Mouse (Mus musculus): ENCODE measurements around the gene Prr14.
"Not testable (repeated sequence)": the region's sequence is repeated elsewhere in the genome, so short reads cannot be mapped to it uniquely, and the experiment has no call there.

The Prr14 gene

DNA sequence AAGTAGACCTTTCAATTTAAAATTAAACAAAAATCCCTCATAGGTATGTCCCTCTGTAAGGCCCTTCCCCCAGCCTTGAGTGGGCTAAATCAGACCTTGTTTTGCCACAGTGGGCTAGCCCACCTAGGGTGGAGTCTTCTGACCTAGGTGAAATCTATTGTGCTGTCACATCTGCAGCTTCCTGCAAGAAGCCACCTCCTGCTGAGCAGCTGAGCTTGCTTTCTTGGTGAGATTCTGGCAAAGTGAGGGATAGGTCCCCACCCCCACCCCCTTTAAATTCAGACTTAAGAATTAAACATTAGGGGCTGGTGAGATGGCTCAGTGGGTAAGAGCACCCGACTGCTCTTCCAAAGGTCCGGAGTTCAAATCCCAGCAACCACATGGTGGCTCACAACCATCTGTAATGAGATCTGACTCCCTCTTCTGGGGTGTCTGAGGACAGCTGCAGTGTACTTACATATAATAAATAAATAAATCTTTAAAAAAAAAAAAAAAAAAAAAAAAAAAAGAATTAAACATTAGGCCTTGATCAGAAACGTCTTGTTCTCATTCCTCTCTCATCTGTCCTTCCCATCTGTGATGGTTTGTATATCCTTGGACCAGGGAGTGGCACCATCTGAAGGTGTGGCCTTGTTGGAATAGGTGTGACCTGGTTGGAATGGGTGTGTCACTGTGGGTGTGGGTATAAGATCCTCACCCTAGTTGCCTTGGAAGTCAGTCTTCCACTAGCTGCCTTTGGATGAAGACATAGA is 864 bp upstream of the Prr14 start:
- not testable (repeated sequence) for H3K36me3 ChIP-seq (ENCODE audit: control insufficient read depth, insufficient read depth, low read length, poor library complexity, severe bottlenecking); H3K27me3 ChIP-seq (ENCODE audit: control insufficient read depth, insufficient read depth, low read length, poor library complexity, severe bottlenecking); DNase-seq (ENCODE audit: low read depth, low spot score)

DNA sequence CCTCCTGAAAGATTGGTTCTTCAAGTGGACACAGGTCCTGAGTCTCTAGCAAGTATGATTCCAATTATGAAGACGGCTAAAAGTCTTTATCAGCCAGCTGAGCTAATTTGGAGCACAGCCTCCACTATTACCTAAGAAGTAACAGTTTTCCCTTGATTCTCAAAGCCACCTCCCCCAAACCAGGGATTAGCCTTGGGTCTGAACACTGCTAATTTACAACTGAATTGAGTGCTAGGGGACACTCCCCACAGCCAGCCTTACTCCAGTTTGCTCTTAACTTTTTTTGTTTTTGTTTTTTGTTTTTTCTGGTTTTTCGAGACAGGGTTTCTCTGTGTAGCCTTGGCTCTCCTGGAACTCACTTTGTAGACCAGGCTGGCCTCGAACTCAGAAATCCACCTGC is 5.8 kb downstream of the Prr14 start:
- no peak for DNase-seq (ENCODE audit: low read depth, low spot score)
- H3K36me3 ChIP-seq (ENCODE audit: control insufficient read depth, insufficient read depth, low read length, poor library complexity, severe bottlenecking) = peaks cover 1% of the 10 kb centered on the region; the same call in 1 of the 2 replicates
- H3K27me3 ChIP-seq (ENCODE audit: control insufficient read depth, insufficient read depth, low read length, poor library complexity, severe bottlenecking) = no peaks in the 10 kb centered on the region

DNA sequence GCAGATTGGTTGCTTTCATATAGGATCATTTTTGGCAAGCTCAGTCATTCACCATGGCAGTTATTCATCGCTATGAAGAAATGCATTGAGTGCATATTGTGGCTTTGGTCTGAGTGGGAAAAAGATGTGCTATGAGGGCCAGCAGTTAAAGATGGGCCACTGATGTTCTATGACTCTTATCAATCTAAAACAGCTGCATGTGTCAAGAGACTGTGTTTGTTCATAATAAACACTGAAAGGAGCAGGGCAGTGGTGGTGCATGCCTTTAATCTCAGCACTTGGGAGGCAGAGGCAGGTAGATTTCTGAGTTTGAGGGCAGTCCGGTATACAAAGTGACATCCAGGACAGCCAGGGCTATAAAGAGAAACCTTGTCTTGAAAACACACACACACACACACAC is 6.3 kb downstream of the Prr14 start:
- not testable (repeated sequence) for H3K36me3 ChIP-seq (ENCODE audit: control insufficient read depth, insufficient read depth, low read length, poor library complexity, severe bottlenecking); H3K27me3 ChIP-seq (ENCODE audit: control insufficient read depth, insufficient read depth, low read length, poor library complexity, severe bottlenecking); DNase-seq (ENCODE audit: low read depth, low spot score)

DNA sequence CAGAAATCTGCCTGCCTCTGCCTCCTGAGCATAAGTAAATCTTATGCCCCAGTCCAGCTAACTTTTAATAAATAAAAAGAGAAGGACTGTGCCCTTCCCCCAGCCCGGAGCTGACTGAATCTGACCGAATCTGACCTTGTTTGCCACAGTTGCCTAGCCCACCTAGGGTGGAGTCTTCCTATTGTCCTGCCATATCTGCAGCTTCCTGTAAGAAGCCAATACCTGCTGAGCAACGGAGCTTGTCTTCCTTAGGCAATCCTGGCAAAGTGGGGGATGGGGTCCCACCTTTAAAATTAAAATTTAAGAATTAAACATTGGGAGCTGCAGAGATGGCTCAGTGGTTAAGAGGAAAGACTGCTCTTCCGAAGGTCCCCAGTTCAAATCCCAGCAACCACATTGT is 7.2 kb downstream of the Prr14 start:
- Histone ChIP-seq H3K36me3 (ENCODE audit: control insufficient read depth, insufficient read depth, low read length, poor library complexity, severe bottlenecking) (no peaks in the 10 kb centered on the region), H3K27me3 (ENCODE audit: control insufficient read depth, insufficient read depth, low read length, poor library complexity, severe bottlenecking) (no peaks in the 10 kb centered on the region)
- DNase-seq (ENCODE audit: low read depth, low spot score) = no peak

DNA sequence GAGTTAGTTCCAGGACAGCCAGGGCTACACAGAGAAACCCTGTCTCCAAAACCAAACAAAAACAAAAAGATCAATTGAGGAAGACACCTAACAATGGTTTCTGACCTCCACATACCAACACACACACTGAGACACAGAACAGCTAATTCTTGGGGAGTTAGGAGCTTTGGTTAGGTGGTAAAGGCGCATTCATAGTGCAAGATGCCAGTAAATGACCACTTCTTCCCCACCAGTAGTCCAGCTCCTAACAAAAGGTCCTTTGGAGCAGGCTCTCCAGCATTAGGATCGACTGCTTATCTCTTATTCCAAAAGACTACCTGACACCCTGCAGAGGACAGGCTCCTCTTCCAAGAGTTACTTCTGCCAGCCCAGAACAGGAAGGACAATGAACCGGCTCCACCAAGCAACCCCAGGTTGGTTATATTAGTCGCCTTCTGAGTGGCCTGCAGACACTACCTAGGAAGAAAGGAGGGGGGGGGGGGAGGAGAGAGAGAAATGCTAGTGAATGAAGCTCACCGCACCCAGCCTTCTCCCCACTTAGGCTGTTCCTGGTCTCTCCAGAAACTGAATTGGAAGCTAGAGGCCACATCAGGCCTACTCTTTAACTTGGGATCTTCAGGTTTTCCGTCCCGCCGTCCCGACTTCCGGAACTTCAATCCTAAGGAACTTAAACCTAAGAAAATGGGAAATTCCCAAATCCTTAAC is 10.8 kb downstream of the Prr14 start:
- Histone ChIP-seq H3K36me3 (ENCODE audit: control insufficient read depth, insufficient read depth, low read length, poor library complexity, severe bottlenecking) (peaks cover 16% of the 10 kb centered on the region), H3K27me3 (ENCODE audit: control insufficient read depth, insufficient read depth, low read length, poor library complexity, severe bottlenecking) (no peaks in the 10 kb centered on the region)
- peak; percentile 30 for DNase-seq (ENCODE audit: low read depth, low spot score)

DNA sequence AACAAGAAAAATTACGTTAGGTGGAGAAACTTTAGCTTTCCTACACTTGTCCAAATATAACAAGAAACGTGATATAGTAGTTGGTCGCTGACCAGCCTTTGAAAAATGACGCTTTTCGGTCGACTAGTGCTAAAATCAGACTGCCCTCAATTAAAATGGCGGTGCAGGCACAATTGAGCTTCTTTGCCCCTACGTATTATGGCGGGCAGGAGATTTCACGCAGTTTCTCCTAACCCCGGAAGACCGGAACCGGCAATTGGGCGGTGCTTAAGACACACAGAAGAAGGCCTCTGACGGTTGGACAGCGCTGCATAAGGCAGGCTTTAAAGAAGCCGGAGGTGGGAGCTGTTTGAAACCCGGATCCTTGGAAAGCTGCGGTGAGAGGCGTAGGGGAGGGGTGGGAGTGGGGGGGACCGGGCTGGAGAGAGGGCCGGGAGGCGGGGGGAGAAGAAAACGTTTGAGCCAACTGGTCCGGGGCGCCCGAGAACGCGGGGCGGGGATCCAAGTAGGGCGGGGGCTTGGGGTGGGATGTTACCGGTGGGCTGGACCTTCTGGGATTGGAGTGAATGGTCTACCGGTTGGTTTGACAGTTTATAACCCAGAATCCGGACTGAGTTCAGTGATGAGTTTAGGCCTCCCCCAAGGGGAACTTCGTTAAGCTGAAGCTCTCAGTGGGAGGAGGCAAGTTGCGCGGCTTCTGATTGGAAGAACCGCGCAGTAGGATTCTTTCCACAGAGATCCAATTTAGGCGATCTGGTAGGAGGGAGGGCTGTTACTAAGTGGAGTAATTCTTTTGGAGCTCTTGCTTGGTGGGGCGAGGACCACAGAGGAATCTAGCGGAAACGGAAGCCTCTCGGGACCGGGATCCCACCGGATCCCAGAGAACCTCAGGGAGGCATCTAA is 11.6 kb downstream of the Prr14 start:
- Histone ChIP-seq H3K36me3 (ENCODE audit: control insufficient read depth, insufficient read depth, low read length, poor library complexity, severe bottlenecking) (peaks cover 25% of the 10 kb centered on the region), H3K27me3 (ENCODE audit: control insufficient read depth, insufficient read depth, low read length, poor library complexity, severe bottlenecking) (no peaks in the 10 kb centered on the region)

DNA sequence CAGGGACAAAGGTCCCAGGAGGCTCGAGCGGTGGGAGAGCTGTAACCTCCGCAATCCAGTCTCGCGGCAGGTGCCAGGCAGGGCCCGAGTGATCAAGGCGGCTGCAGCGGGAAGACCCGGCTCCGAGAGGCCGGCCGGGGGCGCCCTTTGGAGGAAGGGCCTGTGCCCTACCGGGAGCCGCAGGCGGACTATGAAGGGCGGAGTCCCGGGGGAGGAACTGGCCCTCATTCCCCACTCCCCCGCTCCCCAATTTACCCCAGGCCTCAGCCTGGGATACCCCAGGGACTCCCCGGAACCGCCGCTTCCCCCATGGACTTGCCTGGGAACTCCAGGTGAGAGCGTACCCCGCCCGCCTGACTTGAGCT is 12.2 kb downstream of the Prr14 start:
- Histone ChIP-seq H3K36me3 (ENCODE audit: control insufficient read depth, insufficient read depth, low read length, poor library complexity, severe bottlenecking) (peaks cover 25% of the 10 kb centered on the region), H3K27me3 (ENCODE audit: control insufficient read depth, insufficient read depth, low read length, poor library complexity, severe bottlenecking) (no peaks in the 10 kb centered on the region)
- peak; percentile 41 for DNase-seq (ENCODE audit: low read depth, low spot score)

More for the DNA sequence above, 11.6 kb downstream of the Prr14 start:
- peak; percentile 94 for DNase-seq (ENCODE audit: low read depth, low spot score)

DNA sequence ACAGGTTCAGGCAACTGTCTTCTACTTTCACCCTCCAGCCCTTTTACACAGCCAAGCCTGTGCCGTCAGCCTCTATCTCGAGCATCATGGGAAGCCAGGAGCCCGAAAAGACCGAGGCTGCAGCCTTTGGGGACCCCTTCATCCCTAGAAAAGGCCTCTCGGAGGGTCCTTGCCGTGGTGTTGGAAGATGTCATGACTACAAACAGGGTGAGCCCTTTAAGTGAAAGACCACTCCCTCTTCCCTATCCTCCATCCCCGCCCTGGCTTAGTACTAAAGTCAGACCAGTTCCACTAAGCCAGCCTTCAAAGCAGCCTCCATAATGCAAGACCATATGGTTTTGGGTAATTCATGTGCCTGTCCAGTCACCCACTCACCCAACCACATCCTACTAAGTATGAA is 12.6 kb downstream of the Prr14 start:
- no peak for DNase-seq (ENCODE audit: low read depth, low spot score)
- Histone ChIP-seq H3K27me3 (ENCODE audit: control insufficient read depth, insufficient read depth, low read length, poor library complexity, severe bottlenecking) (no peaks in the 10 kb centered on the region), H3K36me3 (ENCODE audit: control insufficient read depth, insufficient read depth, low read length, poor library complexity, severe bottlenecking) (peaks cover 28% of the 10 kb centered on the region)

DNA sequence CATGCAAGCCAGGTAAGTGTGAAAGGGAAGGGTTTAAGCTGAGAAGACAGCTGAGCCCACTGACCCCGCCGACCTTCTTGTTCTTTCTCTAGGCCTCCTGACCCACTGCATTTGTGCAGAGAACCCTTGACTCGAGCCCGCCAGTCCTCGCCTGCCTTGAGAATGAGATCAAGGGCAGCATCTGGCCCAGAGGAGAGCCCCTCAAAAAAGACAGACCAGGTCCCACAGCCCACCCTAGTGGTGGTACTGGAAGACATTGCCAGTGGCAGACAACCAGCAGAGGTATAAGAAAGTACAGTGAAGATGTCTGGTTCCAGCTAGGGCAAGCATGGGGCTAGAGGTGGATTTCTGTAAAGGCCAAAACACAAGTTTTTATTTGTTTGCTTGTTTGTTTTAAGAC is 14.3 kb downstream of the Prr14 start:
- Histone ChIP-seq H3K27me3 (ENCODE audit: control insufficient read depth, insufficient read depth, low read length, poor library complexity, severe bottlenecking) (no peaks in the 10 kb centered on the region), H3K36me3 (ENCODE audit: control insufficient read depth, insufficient read depth, low read length, poor library complexity, severe bottlenecking) (peaks cover 28% of the 10 kb centered on the region)
- no peak for DNase-seq (ENCODE audit: low read depth, low spot score)

DNA sequence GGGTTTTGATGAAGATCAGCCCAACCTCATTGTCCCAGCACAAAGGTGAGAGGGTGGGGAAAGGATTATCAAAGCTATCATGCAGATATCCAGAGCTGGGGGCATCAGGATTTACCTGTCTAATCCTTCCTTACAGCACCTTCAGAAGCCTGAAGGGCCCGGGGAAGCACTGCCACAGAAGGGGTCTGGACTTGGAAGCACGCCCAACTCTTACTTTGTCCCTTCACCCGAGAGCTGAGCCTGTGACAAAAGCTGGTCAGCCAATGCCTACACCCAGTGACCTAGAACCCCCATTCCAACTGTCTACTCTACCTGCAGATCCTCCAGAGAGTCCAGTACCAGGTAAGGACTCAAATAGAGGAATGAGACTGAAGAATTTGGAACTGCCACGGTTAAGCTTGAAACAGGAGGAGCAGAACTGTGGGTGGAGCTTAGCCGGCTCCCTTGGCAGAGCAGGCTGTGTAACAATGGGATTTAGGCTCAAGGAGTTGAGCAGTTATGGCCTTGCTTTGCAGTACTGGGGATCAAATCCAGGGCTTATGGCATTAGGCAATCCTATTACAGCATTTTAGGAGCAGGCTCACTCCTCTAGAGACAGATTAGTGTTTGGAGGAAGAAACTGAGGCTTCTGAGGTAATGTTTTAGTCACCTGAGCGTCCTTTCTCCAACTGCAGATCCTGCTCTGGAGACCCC is 15.1 kb downstream of the Prr14 start:
- Histone ChIP-seq H3K27me3 (ENCODE audit: control insufficient read depth, insufficient read depth, low read length, poor library complexity, severe bottlenecking) (no peaks in the 10 kb centered on the region), H3K36me3 (ENCODE audit: control insufficient read depth, insufficient read depth, low read length, poor library complexity, severe bottlenecking) (peaks cover 28% of the 10 kb centered on the region)
- no peak for DNase-seq (ENCODE audit: low read depth, low spot score)

DNA sequence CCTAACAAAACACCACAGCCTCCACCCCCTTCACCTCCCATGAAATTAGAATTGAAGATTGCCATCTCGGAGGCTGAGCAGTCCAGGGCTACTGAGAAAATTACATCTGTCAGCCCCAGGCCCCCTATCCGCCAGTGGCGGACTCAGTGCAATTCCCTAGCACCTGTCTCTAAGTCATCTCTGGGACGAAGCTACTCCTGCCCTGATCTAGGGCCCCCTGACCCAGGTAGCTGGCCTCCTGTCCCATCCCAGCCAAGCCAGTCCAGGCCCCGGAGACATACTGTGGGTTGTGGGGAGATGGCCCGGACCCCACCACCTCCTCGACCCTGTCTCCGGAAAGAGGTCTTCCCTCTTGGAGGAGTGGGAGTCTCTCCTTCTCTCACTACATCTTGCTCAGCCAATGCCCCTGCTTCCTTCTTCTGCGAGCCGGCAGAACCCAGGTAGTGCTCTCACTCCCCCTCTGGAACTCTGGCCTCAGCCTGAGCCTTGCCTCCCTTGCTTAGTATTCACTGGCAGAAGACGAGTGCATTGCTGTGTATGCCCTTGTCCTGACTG is 15.9 kb downstream of the Prr14 start:
- Histone ChIP-seq H3K27me3 (ENCODE audit: control insufficient read depth, insufficient read depth, low read length, poor library complexity, severe bottlenecking) (no peaks in the 10 kb centered on the region), H3K36me3 (ENCODE audit: control insufficient read depth, insufficient read depth, low read length, poor library complexity, severe bottlenecking) (peaks cover 28% of the 10 kb centered on the region)
- DNase-seq (ENCODE audit: low read depth, low spot score) = no peak

DNA sequence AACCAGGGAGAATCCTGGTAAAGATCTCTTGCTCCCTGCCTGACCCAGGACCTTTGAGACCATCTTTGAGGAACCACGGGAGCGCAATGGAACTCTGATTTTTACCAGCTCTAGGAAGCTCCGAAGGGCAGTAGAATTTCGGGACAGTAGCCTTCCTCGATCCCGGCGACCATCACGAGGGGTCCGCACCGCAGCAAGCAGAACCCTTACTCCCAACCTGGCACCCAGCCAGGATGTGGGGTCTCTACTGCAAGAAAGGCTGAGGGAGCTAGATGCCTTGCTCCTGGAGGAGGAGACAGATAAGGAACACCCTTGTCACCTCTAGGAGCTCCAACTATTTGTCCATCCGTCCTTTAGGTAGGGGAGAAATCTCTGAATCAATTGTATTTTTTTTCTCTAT is 16.9 kb downstream of the Prr14 start:
- H3K36me3 ChIP-seq (ENCODE audit: control insufficient read depth, insufficient read depth, low read length, poor library complexity, severe bottlenecking) = peaks cover 28% of the 10 kb centered on the region
- no peak for DNase-seq (ENCODE audit: low read depth, low spot score)
- H3K27me3 ChIP-seq (ENCODE audit: control insufficient read depth, insufficient read depth, low read length, poor library complexity, severe bottlenecking) = no peaks in the 10 kb centered on the region

DNA sequence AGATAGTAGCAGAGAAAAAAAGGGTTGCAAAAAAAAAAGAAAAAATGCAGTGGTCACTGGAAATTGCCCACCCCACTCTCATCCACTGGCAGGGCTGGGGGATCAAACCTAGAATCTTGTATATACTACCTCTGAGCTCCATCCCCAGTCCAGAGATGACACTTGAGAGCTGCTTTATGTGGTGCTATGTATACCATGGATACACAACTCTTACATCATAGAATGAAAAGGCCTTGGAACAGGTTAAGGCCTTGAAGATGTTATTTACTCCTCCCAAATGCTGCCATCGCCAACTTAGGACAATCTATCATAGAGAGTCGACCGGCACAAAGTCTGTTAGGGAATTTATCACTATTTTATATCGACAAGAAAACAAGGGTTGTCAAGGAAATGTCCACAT is 17.4 kb downstream of the Prr14 start:
- Histone ChIP-seq H3K36me3 (ENCODE audit: control insufficient read depth, insufficient read depth, low read length, poor library complexity, severe bottlenecking) (peaks cover 28% of the 10 kb centered on the region), H3K27me3 (ENCODE audit: control insufficient read depth, insufficient read depth, low read length, poor library complexity, severe bottlenecking) (no peaks in the 10 kb centered on the region)
- no peak for DNase-seq (ENCODE audit: low read depth, low spot score)

All from splenic B cell, adult 2 months (primary cell).